Mouse (Mus musculus) embryonic facial prominence, embryonic 11.5 days (tissue): Measurements from ENCODE around the gene Pet117. TPM values are rescaled to one million over a fixed set of nuclear protein-coding genes. Genes with fewer than 3 reads are reported as not detected.

Experiments used
- ATAC-seq: fragments of 200-750 bp; cut with Nextera tagmentation; replicated peaks from 2 replicates; pipeline ENCODE4 v1.8.0; 2017; ENCODE audit warnings: low read depth; ENCODE audit not compliant: insufficient number of reproducible peaks, low FRiP score, low TSS enrichment
- DNase-seq: peaks from one replicate; pipeline ENCODE4 v3.0.0-alpha.2; 2015; ENCODE audit warnings: low spot score
- H3K27ac ChIP-seq: fragments of 300-500 bp; sonication (generic); replicated peaks from 2 replicates; pipeline ENCODE4 v1.5.1; 2014; ENCODE audit warnings: mild to moderate bottlenecking, low read depth, low read length, control low read depth
- H3K27me3 ChIP-seq: fragments of 300-500 bp; sonication (generic); 2 replicates; pipeline ENCODE4 v1.6.1; 2014; ENCODE audit warnings: mild to moderate bottlenecking, low read length, moderate library complexity, mixed read lengths; ENCODE audit not compliant: control insufficient read depth, insufficient read depth
- H3K36me3 ChIP-seq: fragments of 300-500 bp; sonication (generic); replicated peaks from 2 replicates; pipeline ENCODE4 v1.6.1; 2014; ENCODE audit warnings: low read depth, mild to moderate bottlenecking, low read length, moderate library complexity, mixed read lengths; ENCODE audit not compliant: control insufficient read depth, insufficient read depth
- H3K4me1 ChIP-seq: fragments of 300-500 bp; sonication (generic); 2 replicates; pipeline ENCODE4 v1.6.1; 2014; ENCODE audit warnings: low read length, mixed read lengths; ENCODE audit not compliant: control insufficient read depth, insufficient read depth
- H3K4me2 ChIP-seq: fragments of 300-500 bp; sonication (generic); 2 replicates; pipeline ENCODE4 v1.6.1; 2014; ENCODE audit warnings: low read depth, mild to moderate bottlenecking, control low read depth, low read length, moderate library complexity
- H3K4me3 ChIP-seq: fragments of 300-500 bp; sonication (generic); 2 replicates; pipeline ENCODE4 v1.5.1; 2014; ENCODE audit warnings: low read depth, low read length, control low read depth
- H3K9ac ChIP-seq: fragments of 300-500 bp; sonication (generic); replicated peaks from 2 replicates; pipeline ENCODE4 v1.6.1; 2014; ENCODE audit warnings: mild to moderate bottlenecking, control low read depth, low read length
- H3K9me3 ChIP-seq: fragments of 300-500 bp; sonication (generic); replicated peaks from 2 replicates; pipeline ENCODE4 v1.6.1; 2016; ENCODE audit warnings: mild to moderate bottlenecking, low read length, inconsistent platforms, mixed read lengths; ENCODE audit not compliant: control insufficient read depth
- WGBS: fragments of 180-500 bp; shearing (Covaris S2); extraction: QIAGEN DNeasy Blood & Tissue Kit; methylation state at CpG from one replicate; pipeline ENCODE4 v1.1.7; 2014; 5-methylcytosine and 5-hydroxymethylcytosine counted together
- polyA plus RNA-seq: library from polyadenylated mRNA; unstranded; fragments of >200 nt; fragmentation: Nextera tagmentation; extraction: Ambion mirVana; gene quantifications from 2 replicates; pipeline ENCODE4 v1.2.1, GENCODE M21; 2014

The Pet117 gene
- polyA plus RNA-seq, 1 experiment from 2014 or later, result not detected

GRCm38 (mm10) chr2:144386296-144386695 is 17.5 kb downstream of the Pet117 start:
- no peak for ATAC-seq
- Histone ChIP-seq H3K36me3 (peaks cover 9% of the 10 kb centered on the region), H3K9me3 (no peaks in the 10 kb centered on the region), H3K4me2 (no peak overlapping the region), H3K4me3 (no peak overlapping the region), H3K27me3 (no peaks in the 10 kb centered on the region), H3K9ac (no peak overlapping the region), H3K4me1 (no peaks in the 10 kb centered on the region), H3K27ac (no peak overlapping the region)
- DNase-seq, result no peak
- WGBS, result 72% methylated on average over 2 of the region's 2 CpGs

- no peak overlapping the region for H3K4me2 ChIP-seq
- DNase-seq (no peak), ATAC-seq (no peak)
- H3K4me1 ChIP-seq, result no peaks in the 10 kb centered on the region
- H3K27ac ChIP-seq, result no peak overlapping the region
- no peaks in the 10 kb centered on the region for H3K27me3 ChIP-seq
- H3K36me3 ChIP-seq, result peaks cover 11% of the 10 kb centered on the region
- no peaks in the 10 kb centered on the region for H3K9me3 ChIP-seq
- H3K4me3 ChIP-seq, result no peak overlapping the region
- WGBS, result 85% methylated on average over 3 of the region's 3 CpGs
- H3K9ac ChIP-seq, result no peak overlapping the region
These were observed 19.6 kb downstream of the Pet117 start for GRCm38 (mm10) chr2:144388416-144388815.

- H3K9me3 ChIP-seq, result no peaks in the 10 kb centered on the region
- no peak overlapping the region for H3K4me2 ChIP-seq
- H3K4me3 ChIP-seq, result no peak overlapping the region
- H3K27me3 ChIP-seq, result no peaks in the 10 kb centered on the region
- no peaks in the 10 kb centered on the region for H3K4me1 ChIP-seq
- H3K9ac ChIP-seq, result no peak overlapping the region
- WGBS, result 90% methylated on average over 4 of the region's 4 CpGs
- no peak overlapping the region for H3K27ac ChIP-seq
- DNase-seq, result no peak
- ATAC-seq, result no peak
- peaks cover 8% of the 10 kb centered on the region for H3K36me3 ChIP-seq
These were observed 30.7 kb downstream of the Pet117 start for GRCm38 (mm10) chr2:144399531-144399930.

- H3K36me3 ChIP-seq, result peaks cover 8% of the 10 kb centered on the region
These were observed 31.9 kb downstream of the Pet117 start for GRCm38 (mm10) chr2:144400659-144401058.

GRCm38 (mm10) chr2:144409037-144409436 is 40.2 kb downstream of the Pet117 start:
- Histone ChIP-seq H3K9me3 (no peaks in the 10 kb centered on the region), H3K4me2 (no peak overlapping the region), H3K27me3 (no peaks in the 10 kb centered on the region), H3K9ac (no peak overlapping the region), H3K36me3 (peaks cover 21% of the 10 kb centered on the region), H3K27ac (no peak overlapping the region), H3K4me1 (no peaks in the 10 kb centered on the region), H3K4me3 (no peak overlapping the region)
- DNase-seq (no peak), ATAC-seq (no peak)
- WGBS, result 90% methylated on average over 4 of the region's 4 CpGs

More at GRCm38 (mm10) chr2:144400659-144401058, 31.9 kb downstream of the Pet117 start:
- no peaks in the 10 kb centered on the region for H3K4me1 ChIP-seq
- no peaks in the 10 kb centered on the region for H3K9me3 ChIP-seq
- H3K27ac ChIP-seq, result no peak overlapping the region
- ATAC-seq (no peak), DNase-seq (no peak)
- WGBS, result 89% methylated on average over 6 of the region's 6 CpGs
- H3K4me2 ChIP-seq, result no peak overlapping the region
- no peaks in the 10 kb centered on the region for H3K27me3 ChIP-seq
- no peak overlapping the region for H3K4me3 ChIP-seq
- H3K9ac ChIP-seq, result no peak overlapping the region

GRCm38 (mm10) chr2:144410603-144411002 is 41.8 kb downstream of the Pet117 start:
- no peaks in the 10 kb centered on the region for H3K9me3 ChIP-seq
- ATAC-seq, result no peak
- H3K4me2 ChIP-seq, result no peak overlapping the region
- H3K27ac ChIP-seq, result no peak overlapping the region
- H3K4me1 ChIP-seq, result no peaks in the 10 kb centered on the region
- no peaks in the 10 kb centered on the region for H3K27me3 ChIP-seq
- no peak overlapping the region for H3K4me3 ChIP-seq
- H3K9ac ChIP-seq, result no peak overlapping the region
- H3K36me3 ChIP-seq, result peaks cover 19% of the 10 kb centered on the region
- WGBS, result 89% methylated on average over 3 of the region's 3 CpGs
- no peak for DNase-seq

- no peaks in the 10 kb centered on the region for H3K36me3 ChIP-seq
- no peak overlapping the region for H3K4me2 ChIP-seq
- H3K9ac ChIP-seq, result no peak overlapping the region
- ATAC-seq, result no peak
- no peak overlapping the region for H3K27ac ChIP-seq
- WGBS, result 90% methylated on average over 1 of the region's 1 CpGs
- no peak overlapping the region for H3K4me3 ChIP-seq
- no peaks in the 10 kb centered on the region for H3K27me3 ChIP-seq
- DNase-seq, result no peak
- no peaks in the 10 kb centered on the region for H3K9me3 ChIP-seq
- H3K4me1 ChIP-seq, result no peaks in the 10 kb centered on the region
These were observed 45.9 kb downstream of the Pet117 start for GRCm38 (mm10) chr2:144414646-144415045.

- no peak for ATAC-seq
- H3K36me3 ChIP-seq, result no peaks in the 10 kb centered on the region
These were observed 48.1 kb downstream of the Pet117 start for GRCm38 (mm10) chr2:144416859-144417258.

More at GRCm38 (mm10) chr2:144416859-144417258, 48.1 kb downstream of the Pet117 start:
- no peaks in the 10 kb centered on the region for H3K9me3 ChIP-seq
- no peaks in the 10 kb centered on the region for H3K27me3 ChIP-seq
- no peak overlapping the region for H3K9ac ChIP-seq
- H3K4me3 ChIP-seq, result no peak overlapping the region
- no peak overlapping the region for H3K4me2 ChIP-seq
- 43% methylated on average over 8 of the region's 8 CpGs for WGBS
- H3K27ac ChIP-seq, result no peak overlapping the region
- DNase-seq, result no peak
- H3K4me1 ChIP-seq, result no peaks in the 10 kb centered on the region
